Mouse (Mus musculus) hindbrain, embryonic 11.5 days (tissue): ENCODE data around the gene Hoxc4. TPM values are rescaled to one million over a fixed set of nuclear protein-coding genes. Genes with fewer than 3 reads are reported as not detected.
A peak's percentile ranks its signal among the peaks of the same experiment; 100 is the strongest.

Experiments
- ATAC-seq: fragments of 200-750 bp; cut with Nextera tagmentation; 2 replicates; pipeline ENCODE4 v1.8.0; 2017; ENCODE audit warnings: mild to moderate bottlenecking, moderate TSS enrichment, moderate library complexity; ENCODE audit not compliant: low FRiP score
- DNase-seq: peaks from one replicate; pipeline ENCODE4 v3.0.0-alpha.2; 2015; ENCODE audit warnings: low spot score
- H3K27ac ChIP-seq: fragments of 300-500 bp; sonication (generic); 2 replicates; pipeline ENCODE4 v1.5.1; 2014; ENCODE audit warnings: mild to moderate bottlenecking, low read depth, low read length
- H3K27me3 ChIP-seq: fragments of 300-500 bp; sonication (generic); 2 replicates; pipeline ENCODE4 v1.6.1; 2014; ENCODE audit warnings: mild to moderate bottlenecking, low read length, moderate library complexity, mixed read lengths; ENCODE audit not compliant: control insufficient read depth, insufficient read depth
- H3K36me3 ChIP-seq: fragments of 300-500 bp; sonication (generic); 2 replicates; pipeline ENCODE4 v1.6.1; 2014; ENCODE audit warnings: mild to moderate bottlenecking, low read length, moderate library complexity, mixed read lengths; ENCODE audit not compliant: control insufficient read depth, insufficient read depth
- H3K4me1 ChIP-seq: fragments of 300-500 bp; sonication (generic); replicated peaks from 2 replicates; pipeline ENCODE4 v1.6.1; 2014; ENCODE audit warnings: low read length, mixed read lengths; ENCODE audit not compliant: control insufficient read depth, insufficient read depth
- H3K4me2 ChIP-seq: fragments of 300-500 bp; sonication (generic); replicated peaks from 2 replicates; pipeline ENCODE4 v1.6.1; 2014; ENCODE audit warnings: mild to moderate bottlenecking, low read depth, low read length
- H3K4me3 ChIP-seq: fragments of 300-500 bp; sonication (generic); 2 replicates; pipeline ENCODE4 v1.5.1; 2014; ENCODE audit warnings: low read depth, low read length
- H3K9ac ChIP-seq: fragments of 300-500 bp; sonication (generic); 2 replicates; pipeline ENCODE4 v1.6.1; 2014; ENCODE audit warnings: low read depth, low read length
- H3K9me3 ChIP-seq: fragments of 300-500 bp; sonication (generic); 2 replicates; pipeline ENCODE4 v1.6.1; 2016; ENCODE audit warnings: low read length; ENCODE audit not compliant: control insufficient read depth
- WGBS: fragments of 180-500 bp; shearing (Covaris S2); extraction: QIAGEN DNeasy Blood & Tissue Kit; methylation state at CpG from one replicate; pipeline ENCODE4 v1.1.7; 2014; 5-methylcytosine and 5-hydroxymethylcytosine counted together
- polyA plus RNA-seq: library from polyadenylated mRNA; unstranded; fragments of >200 nt; fragmentation: Nextera tagmentation; extraction: Ambion mirVana; gene quantifications from 2 replicates; pipeline ENCODE4 v1.2.1, GENCODE M21; 2014

Hoxc4 gene
- polyA plus RNA-seq, 1 experiment from 2014 or later, result 37.8 TPM

DNA sequence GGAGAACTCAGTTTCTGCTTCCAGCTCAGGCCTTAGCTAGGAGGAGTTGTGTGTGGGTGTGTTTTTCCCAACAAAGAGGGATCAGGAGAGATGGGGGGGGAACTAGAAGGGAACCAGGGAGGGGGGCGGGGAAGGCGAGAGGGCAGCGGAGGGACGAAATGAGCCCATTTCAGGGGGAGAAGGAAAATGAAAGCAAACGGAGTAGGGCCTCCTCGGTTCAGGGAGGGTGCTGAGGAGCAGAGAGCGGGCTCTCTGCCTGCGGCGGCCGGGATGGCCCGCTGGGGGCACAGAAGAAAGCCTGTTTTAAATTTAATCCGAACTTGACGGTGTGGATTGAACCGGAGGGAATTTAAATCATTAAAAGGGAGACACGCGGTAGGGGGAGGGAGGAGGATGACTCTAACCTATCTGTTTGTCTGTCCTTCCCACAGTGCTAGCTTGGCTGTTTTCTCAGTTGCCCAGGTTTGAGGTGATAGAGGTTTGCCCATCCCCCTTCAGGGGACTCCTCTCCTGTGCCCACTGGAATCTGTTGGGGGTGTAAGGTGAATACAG, 41.2 kb upstream of the Hoxc4 start:
- ATAC-seq (no peak), DNase-seq (no peak)
- H3K36me3 ChIP-seq, result no peaks in the 10 kb centered on the region
- H3K4me3 ChIP-seq, result no peak overlapping the region
- peaks cover 97% of the 10 kb centered on the region for H3K27me3 ChIP-seq
- H3K4me1 ChIP-seq, result no peaks in the 10 kb centered on the region
- WGBS, result 2% methylated on average over 16 of the region's 16 CpGs
- H3K9ac ChIP-seq, result no peak overlapping the region
- H3K4me2 ChIP-seq, result no peak overlapping the region
- no peaks in the 10 kb centered on the region for H3K9me3 ChIP-seq
- no peak overlapping the region for H3K27ac ChIP-seq

DNA sequence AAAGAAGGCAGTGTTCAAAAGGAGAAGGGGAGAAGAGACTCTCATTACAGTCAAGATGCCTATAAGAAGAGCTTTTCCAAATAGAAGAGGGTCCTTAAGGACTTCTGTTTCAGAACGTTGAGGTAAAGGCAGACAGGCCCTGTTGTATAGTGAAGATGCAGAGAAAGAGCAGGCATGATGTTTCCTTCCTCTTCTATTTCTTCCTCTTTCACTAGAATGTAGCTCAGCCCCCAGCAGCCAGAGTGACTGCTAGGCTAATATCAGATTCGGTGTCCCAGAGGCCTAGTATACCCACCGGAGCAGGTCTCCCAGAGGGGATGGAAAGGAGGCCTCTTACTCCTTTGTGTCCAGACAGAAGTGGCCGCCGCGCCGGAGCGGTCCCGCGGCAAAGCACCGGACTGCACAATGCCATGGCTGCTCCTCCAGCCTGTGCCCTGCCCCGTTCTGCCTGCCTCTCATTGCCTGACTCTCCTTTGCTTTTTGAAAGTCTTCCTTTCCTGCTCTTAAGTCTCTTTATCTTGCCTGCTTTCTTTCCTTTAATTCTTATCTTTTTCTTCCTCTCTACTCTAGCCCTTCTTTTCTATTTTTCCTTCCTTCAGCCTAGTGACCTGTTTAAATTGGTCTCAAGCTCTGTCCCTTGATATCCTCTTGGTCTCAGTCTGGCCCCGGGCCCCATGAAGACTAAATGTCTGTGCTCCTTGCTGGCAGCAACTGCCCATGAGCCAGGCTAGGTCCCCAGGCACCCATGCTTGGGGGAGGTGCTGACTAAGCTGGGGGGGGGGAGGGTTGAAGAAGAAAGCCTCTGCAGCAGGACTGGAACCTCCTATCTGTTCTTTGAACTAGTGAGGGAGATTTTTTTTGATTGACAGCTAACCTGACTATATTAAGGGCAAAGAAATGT, 39.9 kb upstream of the Hoxc4 start:
- H3K4me1 ChIP-seq, result no peaks in the 10 kb centered on the region
- no peaks in the 10 kb centered on the region for H3K9me3 ChIP-seq
- H3K27ac ChIP-seq, result no peak overlapping the region
- no peak for DNase-seq
- 2% methylated on average over 13 of the region's 13 CpGs for WGBS
- ATAC-seq, result no peak
- H3K9ac ChIP-seq, result no peak overlapping the region
- no peaks in the 10 kb centered on the region for H3K36me3 ChIP-seq
- no peak overlapping the region for H3K4me3 ChIP-seq
- no peak overlapping the region for H3K4me2 ChIP-seq
- H3K27me3 ChIP-seq, result peaks cover 97% of the 10 kb centered on the region

DNA sequence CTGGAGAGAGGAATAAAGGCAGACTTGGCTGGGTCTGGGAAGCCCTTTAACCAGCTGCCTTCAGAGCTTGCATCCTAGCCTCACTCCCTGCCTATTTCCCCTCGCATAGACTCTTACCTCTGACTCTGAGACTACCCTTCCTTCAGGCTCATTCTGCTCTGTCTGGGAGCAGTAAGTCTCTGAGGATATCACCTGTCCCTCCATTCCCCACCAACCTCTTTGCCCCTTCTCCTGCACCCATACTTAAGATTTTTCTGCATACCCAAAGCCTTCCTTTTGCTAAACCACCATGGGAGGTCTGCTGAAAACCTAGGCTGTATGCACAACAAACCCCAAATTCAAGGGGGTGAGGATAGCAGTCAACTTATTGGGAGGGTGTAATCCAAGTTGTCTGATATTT, 38.8 kb upstream of the Hoxc4 start:
- Histone ChIP-seq H3K27me3 (peaks cover 97% of the 10 kb centered on the region), H3K4me2 (no peak overlapping the region), H3K9me3 (no peaks in the 10 kb centered on the region), H3K9ac (no peak overlapping the region), H3K27ac (no peak overlapping the region), H3K4me3 (no peak overlapping the region), H3K36me3 (no peaks in the 10 kb centered on the region), H3K4me1 (no peaks in the 10 kb centered on the region)
- 0% methylated on average over 1 of the region's 1 CpGs for WGBS
- no peak for ATAC-seq
- no peak for DNase-seq

DNA sequence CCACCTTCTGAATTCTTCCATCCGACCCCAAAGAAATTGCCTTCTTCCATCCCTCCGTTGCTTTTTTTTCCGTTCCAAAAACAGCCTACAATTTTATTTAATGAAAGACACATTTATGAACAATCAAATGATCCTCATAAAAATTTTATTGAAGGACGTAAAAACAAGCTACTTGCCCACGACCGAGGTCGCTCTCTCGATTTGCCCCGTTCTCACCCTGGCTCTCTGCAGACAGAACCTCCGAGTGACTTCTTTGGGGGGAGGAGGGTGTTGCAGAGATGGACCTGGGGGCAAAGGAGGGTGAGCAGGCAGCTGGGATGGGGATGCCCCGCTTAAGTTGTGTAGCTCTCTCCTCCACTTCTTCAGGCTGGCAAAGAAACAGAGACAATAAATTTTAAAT, 38.4 kb upstream of the Hoxc4 start:
- Histone ChIP-seq H3K4me3 (no peak overlapping the region), H3K4me2 (no peak overlapping the region), H3K36me3 (no peaks in the 10 kb centered on the region), H3K9ac (no peak overlapping the region), H3K27me3 (peaks cover 96% of the 10 kb centered on the region), H3K27ac (no peak overlapping the region), H3K9me3 (no peaks in the 10 kb centered on the region), H3K4me1 (no peaks in the 10 kb centered on the region)
- ATAC-seq (no peak), DNase-seq (no peak)
- WGBS, result 3% methylated on average over 11 of the region's 11 CpGs

DNA sequence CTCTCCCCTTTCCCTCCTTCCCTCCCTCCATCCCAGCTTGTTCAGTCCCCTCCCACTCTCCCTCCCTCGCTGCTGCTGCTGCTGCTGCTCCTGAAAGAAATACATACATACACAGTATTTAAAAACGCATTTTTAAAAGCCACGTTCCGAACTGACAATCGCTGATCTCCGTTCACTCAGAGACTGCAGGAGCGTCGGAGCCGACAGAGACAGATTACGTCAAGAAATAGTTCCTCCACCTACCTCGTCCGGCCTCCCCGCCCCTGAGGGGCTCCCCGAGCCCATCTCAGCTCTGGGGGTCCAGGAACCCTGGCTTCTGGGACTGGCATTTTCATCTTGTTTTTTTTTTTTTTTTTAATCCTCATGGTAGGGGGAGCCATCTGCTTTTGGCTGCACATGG, 37.8 kb upstream of the Hoxc4 start:
- H3K27me3 ChIP-seq, result peaks cover 96% of the 10 kb centered on the region
- H3K9me3 ChIP-seq, result no peaks in the 10 kb centered on the region
- peak overlapping the region; percentile 23; the same call in 1 of the 2 replicates for H3K4me3 ChIP-seq
- H3K9ac ChIP-seq, result no peak overlapping the region
- ATAC-seq (no peak), DNase-seq (no peak)
- under 1% methylated on average over 14 of the region's 14 CpGs for WGBS
- peak overlapping the region; percentile 50; the same call in 1 of the 2 replicates for H3K4me2 ChIP-seq
- no peak overlapping the region for H3K27ac ChIP-seq
- no peaks in the 10 kb centered on the region for H3K36me3 ChIP-seq
- H3K4me1 ChIP-seq, result no peaks in the 10 kb centered on the region

DNA sequence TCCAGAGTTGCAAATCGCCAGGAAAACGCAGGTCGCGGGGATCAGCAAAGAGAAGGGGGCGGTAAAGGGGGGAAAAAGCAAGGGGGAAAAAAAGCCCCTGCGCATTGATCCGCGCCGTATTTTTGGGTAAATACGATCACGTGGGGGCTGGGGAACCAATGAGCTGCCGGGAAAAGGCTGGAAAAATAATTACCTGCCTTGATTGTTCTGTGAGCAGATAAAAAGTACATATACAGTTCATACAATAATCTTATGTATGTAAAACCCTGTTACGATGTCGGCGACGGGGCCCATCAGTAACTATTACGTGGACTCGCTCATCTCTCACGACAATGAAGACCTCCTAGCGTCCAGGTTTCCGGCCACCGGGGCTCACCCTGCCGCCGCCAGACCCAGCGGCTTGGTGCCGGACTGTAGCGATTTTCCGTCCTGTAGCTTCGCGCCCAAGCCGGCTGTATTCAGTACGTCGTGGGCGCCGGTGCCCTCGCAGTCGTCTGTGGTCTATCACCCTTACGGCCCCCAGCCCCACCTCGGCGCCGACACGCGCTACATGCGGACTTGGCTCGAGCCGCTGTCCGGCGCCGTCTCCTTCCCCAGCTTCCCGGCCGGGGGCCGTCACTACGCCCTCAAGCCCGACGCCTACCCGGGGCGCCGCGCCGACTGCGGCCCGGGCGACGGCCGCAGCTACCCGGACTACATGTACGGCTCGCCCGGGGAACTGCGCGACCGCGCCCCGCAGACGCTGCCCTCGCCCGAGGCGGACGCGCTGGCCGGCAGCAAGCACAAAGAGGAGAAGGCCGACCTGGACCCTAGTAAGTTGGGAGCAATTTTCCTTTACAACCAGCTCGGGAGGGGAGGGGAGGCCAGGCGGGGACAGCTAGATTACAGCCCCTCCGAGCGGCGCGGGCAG, 37.1 kb upstream of the Hoxc4 start:
- ATAC-seq, result 0 out of 2 replicates have a peak, but pooled peaks have one; percentile 33
- peak overlapping the region; percentile 50 for H3K4me2 ChIP-seq
- no peak overlapping the region for H3K9ac ChIP-seq
- H3K4me1 ChIP-seq, result no peaks in the 10 kb centered on the region
- no peaks in the 10 kb centered on the region for H3K36me3 ChIP-seq
- H3K27me3 ChIP-seq, result peaks cover 96% of the 10 kb centered on the region
- under 1% methylated on average over 88 of the region's 88 CpGs for WGBS
- peak; percentile 76 for DNase-seq
- H3K27ac ChIP-seq, result no peak overlapping the region
- no peaks in the 10 kb centered on the region for H3K9me3 ChIP-seq
- peak overlapping the region; percentile 23 for H3K4me3 ChIP-seq

DNA sequence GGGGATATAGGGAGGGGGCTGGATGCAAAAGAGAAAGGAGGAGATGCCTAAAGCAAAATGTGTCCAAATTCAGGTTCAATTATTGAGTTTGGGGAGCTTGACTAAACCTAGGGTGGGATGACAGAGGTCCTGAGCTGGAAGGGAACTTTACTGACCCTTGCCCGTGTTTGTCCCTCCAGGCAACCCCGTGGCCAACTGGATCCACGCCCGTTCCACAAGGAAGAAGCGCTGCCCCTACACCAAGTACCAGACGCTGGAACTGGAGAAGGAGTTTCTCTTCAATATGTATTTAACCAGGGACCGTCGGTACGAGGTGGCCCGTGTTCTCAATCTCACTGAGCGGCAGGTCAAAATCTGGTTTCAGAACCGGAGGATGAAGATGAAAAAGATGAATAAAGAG, 35.0 kb upstream of the Hoxc4 start:
- 2% methylated on average over 12 of the region's 12 CpGs for WGBS
- H3K27me3 ChIP-seq, result peaks cover 96% of the 10 kb centered on the region
- no peak overlapping the region for H3K27ac ChIP-seq
- DNase-seq, result no peak
- H3K9me3 ChIP-seq, result no peaks in the 10 kb centered on the region
- no peaks in the 10 kb centered on the region for H3K4me1 ChIP-seq
- no peak overlapping the region for H3K4me2 ChIP-seq
- no peak for ATAC-seq
- H3K36me3 ChIP-seq, result no peaks in the 10 kb centered on the region
- no peak overlapping the region for H3K9ac ChIP-seq
- H3K4me3 ChIP-seq, result no peak overlapping the region

DNA sequence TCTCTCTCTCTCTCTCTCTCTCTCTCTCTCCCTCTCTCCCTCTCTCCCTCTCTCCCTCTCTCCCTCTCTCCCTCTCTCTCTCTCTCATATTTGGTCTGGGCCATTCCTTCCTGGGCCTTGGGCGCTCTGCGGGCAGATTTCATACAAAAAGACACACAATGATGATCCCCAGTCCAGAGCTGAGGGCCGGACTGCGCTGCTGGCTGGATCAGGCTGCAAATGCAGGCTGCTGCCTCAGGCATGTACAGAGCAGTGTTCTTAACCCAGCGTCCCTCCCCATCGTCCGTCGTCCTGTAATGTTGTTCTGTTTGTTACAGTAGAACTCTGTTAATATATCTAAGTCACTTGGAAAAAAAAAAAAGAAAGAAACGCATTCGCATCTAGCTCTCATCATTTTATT, 34.2 kb upstream of the Hoxc4 start:
- WGBS, result 4% methylated on average over 10 of the region's 10 CpGs
- no peak for ATAC-seq
- no peak for DNase-seq
- H3K4me3 ChIP-seq, result no peak overlapping the region
- H3K27ac ChIP-seq, result no peak overlapping the region
- H3K27me3 ChIP-seq, result peaks cover 96% of the 10 kb centered on the region
- H3K4me1 ChIP-seq, result no peaks in the 10 kb centered on the region
- H3K36me3 ChIP-seq, result no peaks in the 10 kb centered on the region
- no peaks in the 10 kb centered on the region for H3K9me3 ChIP-seq
- H3K9ac ChIP-seq, result no peak overlapping the region
- H3K4me2 ChIP-seq, result no peak overlapping the region
